Mouse (Mus musculus): ENCODE measurements around the gene Ptch2. TPM values are rescaled to one million over a fixed set of nuclear protein-coding genes. Genes with fewer than 3 reads are reported as not detected.

Gene Ptch2
- polyA plus RNA-seq, 1 experiment from 2014 or later, result 7.1 TPM

- Histone ChIP-seq H3K9me3 (no peaks in the 10 kb centered on the region), H3K4me2 (replicated peaks) (peak overlapping the region; percentile 86), H3K27me3 (no peaks in the 10 kb centered on the region; the same call in 1 of the 2 replicates), H3K4me1 (replicated peaks) (peaks cover 42% of the 10 kb centered on the region), H3K36me3 (peaks cover 29% of the 10 kb centered on the region), H3K9ac (replicated peaks) (peak overlapping the region; percentile 88), H3K27ac (0 out of 2 replicates have a peak overlapping the region, but pooled peaks have one; percentile 69), H3K4me3 (replicated peaks) (peak overlapping the region; percentile 84)
- no peak for ATAC-seq
- WGBS, result 4% methylated on average over 11 of the region's 11 CpGs
Measured at GRCm38 (mm10) chr4:117132794-117133143, 36.9 kb downstream of the Ptch2 start.

- Histone ChIP-seq H3K27ac (peak overlapping the region; percentile 82), H3K27me3 (no peaks in the 10 kb centered on the region; the same call in 1 of the 2 replicates), H3K4me3 (replicated peaks) (peak overlapping the region; percentile 84), H3K9ac (replicated peaks) (peak overlapping the region; percentile 88), H3K4me2 (replicated peaks) (peak overlapping the region; percentile 86), H3K4me1 (replicated peaks) (peaks cover 42% of the 10 kb centered on the region), H3K9me3 (no peaks in the 10 kb centered on the region), H3K36me3 (peaks cover 23% of the 10 kb centered on the region)
- WGBS, result under 1% methylated on average over 42 of the region's 42 CpGs
- peak; percentile 66 for ATAC-seq
Measured at GRCm38 (mm10) chr4:117133366-117133796, 37.5 kb downstream of the Ptch2 start.

- peak within 1 kb of the TSS; percentile 82 for H3K27ac ChIP-seq
- peaks cover 16% of the 10 kb centered on the region for H3K36me3 ChIP-seq
- H3K9me3 ChIP-seq, result no peaks in the 10 kb centered on the region
- peaks cover 42% of the 10 kb centered on the region for H3K4me1 ChIP-seq (replicated peaks)
- H3K27me3 ChIP-seq, result no peaks in the 10 kb centered on the region; the same call in 1 of the 2 replicates
- ATAC-seq, result peak; percentile 93
- H3K9ac ChIP-seq (replicated peaks), result peak within 1 kb of the TSS; percentile 88
- WGBS, result 2% methylated on average over 48 of the region's 48 CpGs
- peak within 1 kb of the TSS; percentile 86 for H3K4me2 ChIP-seq (replicated peaks)
- peak within 1 kb of the TSS; percentile 84 for H3K4me3 ChIP-seq (replicated peaks)
Measured at GRCm38 (mm10) chr4:117133817-117134600, 38.1 kb downstream of the Ptch2 start, which contains the start of gene Plk3. TSS of gene Plk3 (minus strand) at chr4:117133963.

GRCm38 (mm10) chr4:117134601-117134995, 38.7 kb downstream of the Ptch2 start:
- H3K27me3 ChIP-seq, result no peaks in the 10 kb centered on the region; the same call in 1 of the 2 replicates
- peak overlapping the region; percentile 56; the same call in 1 of the 2 replicates for H3K27ac ChIP-seq
- peaks cover 42% of the 10 kb centered on the region for H3K4me1 ChIP-seq (replicated peaks)
- H3K9me3 ChIP-seq, result no peaks in the 10 kb centered on the region
- peak overlapping the region; percentile 86 for H3K4me2 ChIP-seq (replicated peaks)
- no peak overlapping the region for H3K9ac ChIP-seq (replicated peaks)
- 34% methylated on average over 2 of the region's 2 CpGs for WGBS
- no peak for ATAC-seq
- peaks cover 10% of the 10 kb centered on the region for H3K36me3 ChIP-seq
- H3K4me3 ChIP-seq (replicated peaks), result peak overlapping the region; percentile 84

GRCm38 (mm10) chr4:117136034-117136433, 40.2 kb downstream of the Ptch2 start:
- 18% methylated on average over 8 of the region's 8 CpGs for WGBS
- no peaks in the 10 kb centered on the region for H3K9me3 ChIP-seq
- H3K27me3 ChIP-seq, result no peaks in the 10 kb centered on the region; the same call in 1 of the 2 replicates
- no peak overlapping the region for H3K27ac ChIP-seq
- no peak overlapping the region for H3K4me3 ChIP-seq (replicated peaks)
- no peak for ATAC-seq
- no peaks in the 10 kb centered on the region for H3K36me3 ChIP-seq
- H3K4me2 ChIP-seq (replicated peaks), result no peak overlapping the region
- peaks cover 33% of the 10 kb centered on the region for H3K4me1 ChIP-seq (replicated peaks)
- H3K9ac ChIP-seq (replicated peaks), result no peak overlapping the region

GRCm38 (mm10) chr4:117138295-117139216, 42.7 kb downstream of the Ptch2 start:
- no peaks in the 10 kb centered on the region for H3K9me3 ChIP-seq
- peaks cover 10% of the 10 kb centered on the region for H3K4me1 ChIP-seq (replicated peaks)
- ATAC-seq, result no peak
- H3K9ac ChIP-seq (replicated peaks), result no peak overlapping the region
- H3K27me3 ChIP-seq, result peaks cover 6% of the 10 kb centered on the region; the same call in 1 of the 2 replicates
- H3K4me2 ChIP-seq (replicated peaks), result no peak overlapping the region
- whole genome bisulfite sequencing, result 72% methylated on average over 16 of the region's 17 CpGs
- no peak overlapping the region for H3K27ac ChIP-seq
- H3K4me3 ChIP-seq (replicated peaks), result no peak overlapping the region
- H3K36me3 ChIP-seq, result no peaks in the 10 kb centered on the region

- Histone ChIP-seq H3K4me3 (replicated peaks) (no peak overlapping the region), H3K4me1 (replicated peaks) (peaks cover 8% of the 10 kb centered on the region), H3K27ac (no peak overlapping the region), H3K9me3 (no peaks in the 10 kb centered on the region), H3K27me3 (peaks cover 6% of the 10 kb centered on the region; the same call in 1 of the 2 replicates), H3K36me3 (no peaks in the 10 kb centered on the region), H3K9ac (replicated peaks) (no peak overlapping the region), H3K4me2 (replicated peaks) (no peak overlapping the region)
- ATAC-seq, result no peak
- 1% methylated on average over 2 of the region's 2 CpGs for WGBS
Measured at GRCm38 (mm10) chr4:117139217-117139612, 43.3 kb downstream of the Ptch2 start.

GRCm38 (mm10) chr4:117140613-117141012, 44.7 kb downstream of the Ptch2 start:
- H3K27me3 ChIP-seq, result peaks cover 6% of the 10 kb centered on the region; the same call in 1 of the 2 replicates
- no peak overlapping the region for H3K4me3 ChIP-seq (replicated peaks)
- no peak overlapping the region for H3K4me2 ChIP-seq (replicated peaks)
- H3K9me3 ChIP-seq, result no peaks in the 10 kb centered on the region
- no peak for ATAC-seq
- 36% methylated on average over 4 of the region's 4 CpGs for WGBS
- no peaks in the 10 kb centered on the region for H3K36me3 ChIP-seq
- no peak overlapping the region for H3K9ac ChIP-seq (replicated peaks)
- H3K4me1 ChIP-seq (replicated peaks), result no peaks in the 10 kb centered on the region
- H3K27ac ChIP-seq, result no peak overlapping the region

- Histone ChIP-seq H3K27me3 (peaks cover 6% of the 10 kb centered on the region; the same call in 1 of the 2 replicates), H3K4me2 (replicated peaks) (no peak overlapping the region), H3K4me3 (replicated peaks) (no peak overlapping the region), H3K4me1 (replicated peaks) (no peaks in the 10 kb centered on the region), H3K9me3 (no peaks in the 10 kb centered on the region), H3K36me3 (no peaks in the 10 kb centered on the region), H3K9ac (replicated peaks) (no peak overlapping the region), H3K27ac (no peak overlapping the region)
- ATAC-seq, result no peak
- WGBS, result 67% methylated on average over 7 of the region's 7 CpGs
Measured at GRCm38 (mm10) chr4:117143023-117143422, 47.1 kb downstream of the Ptch2 start.

- Histone ChIP-seq H3K4me1 (replicated peaks) (no peaks in the 10 kb centered on the region), H3K4me2 (replicated peaks) (no peak overlapping the region), H3K9me3 (no peaks in the 10 kb centered on the region), H3K27ac (no peak overlapping the region), H3K4me3 (replicated peaks) (no peak overlapping the region), H3K9ac (replicated peaks) (no peak overlapping the region), H3K36me3 (peaks cover 20% of the 10 kb centered on the region), H3K27me3 (peaks cover 6% of the 10 kb centered on the region; the same call in 1 of the 2 replicates)
- no peak for ATAC-seq
- WGBS, result 93% methylated on average over 13 of the region's 13 CpGs
Measured at GRCm38 (mm10) chr4:117145248-117145647, 49.4 kb downstream of the Ptch2 start.

GRCm38 (mm10) chr4:117146176-117146575, 50.3 kb downstream of the Ptch2 start:
- H3K36me3 ChIP-seq, result peaks cover 29% of the 10 kb centered on the region
- WGBS, result 32% methylated on average over 15 of the region's 15 CpGs
- H3K4me2 ChIP-seq (replicated peaks), result no peak overlapping the region
- no peak for ATAC-seq
- no peaks in the 10 kb centered on the region for H3K4me1 ChIP-seq (replicated peaks)
- H3K9ac ChIP-seq (replicated peaks), result no peak overlapping the region
- H3K27ac ChIP-seq, result no peak overlapping the region
- peaks cover 6% of the 10 kb centered on the region; the same call in 1 of the 2 replicates for H3K27me3 ChIP-seq
- H3K4me3 ChIP-seq (replicated peaks), result no peak overlapping the region
- no peaks in the 10 kb centered on the region for H3K9me3 ChIP-seq
